Mouse (Mus musculus) kidney, adult 2 months (tissue): ENCODE measurements at regions not wholly inside any gene's neighbourhood (a gene's known extent, or its start where the extent isn't known, plus 50 kb on each side); places are given as distances from the start of the nearest gene placed in this dataset.

Experiments used
- CTCF ChIP-seq: fragments of 200-500 bp; conservative IDR thresholded peaks from 2 replicates; pipeline ENCODE4 v1.5.1; 2011; ENCODE audit warnings: low read depth, mild to moderate bottlenecking, control low read depth, low read length, moderate library complexity, mixed read lengths; ENCODE audit not compliant: insufficient read depth, insufficient read length
- POLR2A ChIP-seq: fragments of 200-500 bp; IDR thresholded peaks from one replicate; pipeline ENCODE4 v1.6.1; 2011; ENCODE audit warnings: low read depth, low read length, control low read depth

DNA sequence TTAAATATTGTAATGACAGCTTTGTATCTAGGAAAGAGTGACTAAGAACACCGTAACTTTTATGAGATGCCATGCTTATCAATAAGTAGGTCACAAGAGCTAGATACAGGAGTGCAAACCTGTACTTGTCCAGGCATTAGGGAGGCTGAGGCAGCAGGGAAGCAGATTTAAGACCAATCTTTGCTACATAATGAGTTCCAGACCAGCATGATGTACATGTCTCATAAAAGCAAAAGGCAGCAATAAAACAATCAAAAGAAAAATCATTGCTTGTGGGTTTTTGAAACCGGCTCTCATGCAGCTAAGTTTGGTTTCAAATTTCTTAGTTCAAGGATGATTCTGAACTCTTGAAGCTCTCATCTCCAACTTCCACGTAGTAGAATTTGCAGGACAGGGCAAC lies 229.7 kb downstream of the Plod2 start:
- TF ChIP-seq CTCF (no peak), POLR2A (no peak)
